Mouse (Mus musculus): ENCODE results near the gene Lrrc75a. TPM values are rescaled to one million over a fixed set of nuclear protein-coding genes. Genes with fewer than 3 reads are reported as not detected.
A peak's percentile ranks its signal among the peaks of the same experiment; 100 is the strongest.
"Not testable (repeated sequence)": the region's sequence is repeated elsewhere in the genome, so short reads cannot be mapped to it uniquely, and the experiment has no call there.

Lrrc75a gene
- total RNA-seq (2021), result 1 to 10 TPM; 8.5 to 8.7 TPM
- long read RNA-seq, transcript Lrrc75a-201 (4 exons, 1,984 nt), result major isoform, 8 of 12 reads
- long read RNA-seq, partial matches to known transcripts, result 0 of 12 reads
- long read RNA-seq, other reads (novel, unspliced or antisense), result 4 of 12 reads

DNA sequence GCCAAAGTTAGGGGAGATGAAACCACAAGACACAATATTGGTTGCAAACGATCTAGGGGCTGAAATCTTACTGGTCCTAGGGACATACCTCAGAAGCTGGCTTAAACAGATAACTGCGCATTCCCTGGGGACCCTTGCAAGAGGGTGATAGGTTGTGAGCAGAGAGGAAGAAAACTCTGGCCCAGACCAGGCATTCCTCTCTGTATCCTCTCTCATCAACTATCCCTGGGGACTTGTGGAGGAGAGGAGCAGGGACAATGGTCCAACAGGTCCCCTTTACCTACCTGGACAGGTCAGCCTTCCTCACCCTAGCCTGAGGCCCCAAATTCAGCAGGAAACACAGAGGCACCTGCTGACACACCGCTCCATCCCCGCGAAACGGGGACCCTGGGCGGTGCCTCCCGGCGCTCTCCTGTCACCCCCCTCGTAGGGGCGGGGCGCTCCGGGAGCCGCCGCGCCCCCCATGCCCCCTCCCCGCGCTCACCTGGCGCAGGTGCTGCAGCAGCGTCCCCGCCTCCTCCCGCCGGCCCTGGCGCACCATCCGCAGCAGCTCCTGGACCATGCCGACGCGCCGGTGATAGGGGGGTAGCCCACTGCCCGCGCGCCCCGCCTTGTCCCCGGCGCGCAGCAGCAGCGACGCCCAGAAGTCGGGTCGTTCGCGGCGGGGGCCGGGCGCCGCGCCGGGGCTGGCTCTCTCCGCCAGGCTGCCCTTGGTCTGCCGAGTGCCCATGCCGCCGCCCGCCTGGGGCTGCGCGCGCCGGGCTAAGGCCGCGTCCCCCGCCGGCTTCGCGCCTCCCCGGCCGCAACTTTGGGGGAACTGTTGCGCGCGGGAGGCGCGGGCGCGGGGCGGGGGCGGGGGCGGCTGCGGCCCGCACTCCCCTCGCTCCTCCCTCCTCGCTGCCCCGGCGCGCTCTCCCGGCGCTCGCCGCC is at the start of gene Lrrc75a:
Lrrc75a (minus strand) TSS at position 863 of the 930 bp plus-strand sequence.
- DNase-seq (ENCODE audit: low spot score in 2 of 2), result no peak

DNA sequence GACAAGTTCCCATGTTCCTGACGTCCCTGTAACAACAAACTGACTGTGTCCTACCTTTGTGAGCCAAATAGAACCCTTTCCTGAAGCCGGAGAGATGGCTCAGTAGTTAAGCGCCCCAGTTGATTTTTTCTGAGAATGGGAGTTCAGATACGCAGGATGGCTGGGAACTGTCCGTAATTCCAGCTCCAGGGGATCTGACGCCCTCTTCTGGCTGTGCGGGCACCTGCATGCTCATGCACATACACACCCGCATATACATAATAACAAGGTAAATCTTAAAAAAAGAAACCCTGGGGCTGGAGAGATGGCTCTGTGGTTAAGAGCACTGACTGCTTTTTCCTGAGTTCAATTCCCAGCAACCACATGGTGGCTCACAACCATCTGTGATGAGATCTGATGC is 46.8 kb upstream of the Lrrc75a start:
- DNase-seq (ENCODE audit: low spot score in 2 of 2), result no peak

DNA sequence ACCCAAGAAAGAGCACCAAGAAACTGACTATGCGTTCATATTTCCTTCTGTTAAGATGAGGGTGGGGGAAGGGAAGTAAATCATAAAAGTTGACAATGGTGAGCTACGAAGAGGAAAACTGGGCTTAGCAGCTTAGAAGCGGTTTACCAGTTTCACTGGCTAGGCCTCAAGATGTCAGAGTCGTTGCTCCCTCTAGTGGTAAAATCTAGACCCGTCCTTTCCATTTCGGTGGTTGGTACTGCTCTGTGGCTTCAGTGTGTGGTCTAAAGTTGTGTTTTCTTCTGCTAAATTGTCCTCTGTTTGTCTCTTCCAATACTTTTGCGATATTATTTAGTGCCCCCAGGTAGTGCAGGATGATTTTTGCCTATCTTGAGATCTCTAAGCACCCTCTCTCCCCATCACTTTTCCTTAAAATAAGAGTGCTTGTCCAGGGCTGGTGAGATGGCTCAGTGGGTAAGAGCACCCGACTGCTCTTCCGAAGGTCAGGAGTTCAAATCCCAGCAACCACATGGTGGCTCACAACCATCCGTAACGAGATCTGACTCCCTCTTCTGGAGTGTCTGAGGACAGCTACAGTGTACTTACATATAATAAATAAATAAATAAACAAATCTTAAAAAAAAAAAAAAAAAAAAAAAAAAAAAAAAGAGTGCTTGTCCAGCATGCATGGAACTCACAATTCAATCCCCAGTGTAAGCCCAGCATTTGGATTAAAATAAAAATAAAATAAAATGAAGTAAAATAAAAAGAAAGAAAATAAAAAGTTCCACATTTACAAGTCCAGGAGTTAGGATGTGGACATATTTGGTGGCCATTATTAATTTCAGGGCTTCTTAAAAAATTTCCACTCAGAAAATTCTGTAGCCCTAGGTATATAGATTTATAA is 45.2 kb upstream of the Lrrc75a start:
- peak; percentile 19 to 61 for DNase-seq (ENCODE audit: low spot score in 2 of 2)

DNA sequence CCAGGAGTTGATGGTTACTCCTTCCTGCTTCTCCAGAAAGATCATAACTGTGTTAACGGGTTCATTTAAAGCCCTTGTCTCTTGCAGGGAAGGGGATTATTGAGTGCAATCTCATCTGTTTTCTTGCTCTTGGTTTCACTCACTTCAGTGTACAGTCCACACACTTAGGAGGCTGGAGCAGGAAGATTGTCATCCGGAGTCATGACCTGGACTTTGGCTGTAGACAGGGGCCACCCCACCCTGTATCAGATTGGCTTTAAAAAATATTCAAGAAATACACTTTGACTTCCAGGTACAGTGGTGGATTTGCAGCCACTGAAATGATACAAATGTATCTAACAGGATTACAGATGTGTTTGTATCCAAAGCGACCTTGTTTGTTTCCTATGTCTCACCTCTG is 43.3 kb upstream of the Lrrc75a start:
- no peak for DNase-seq (ENCODE audit: low spot score in 2 of 2)

DNA sequence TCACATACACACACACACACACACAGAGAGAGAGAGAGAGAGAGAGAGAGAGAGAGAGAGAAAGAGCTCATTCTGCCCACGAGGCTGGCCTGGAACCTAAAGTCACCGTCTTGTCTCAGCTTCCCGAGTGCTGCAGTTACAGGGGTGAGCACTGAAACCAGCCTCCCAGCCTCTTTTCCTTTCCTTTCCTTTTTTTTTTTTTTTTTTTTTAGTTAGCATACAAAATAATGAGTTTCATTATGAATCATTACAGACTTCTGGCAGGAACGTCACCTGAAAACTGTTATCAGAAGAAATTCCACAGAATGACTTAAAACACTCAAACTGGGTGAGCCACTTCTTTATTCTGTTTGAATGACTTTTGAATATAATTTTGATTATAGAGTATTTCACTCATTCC is 31.6 kb upstream of the Lrrc75a start:
- DNase-seq (ENCODE audit: low spot score in 2 of 2), result no peak

DNA sequence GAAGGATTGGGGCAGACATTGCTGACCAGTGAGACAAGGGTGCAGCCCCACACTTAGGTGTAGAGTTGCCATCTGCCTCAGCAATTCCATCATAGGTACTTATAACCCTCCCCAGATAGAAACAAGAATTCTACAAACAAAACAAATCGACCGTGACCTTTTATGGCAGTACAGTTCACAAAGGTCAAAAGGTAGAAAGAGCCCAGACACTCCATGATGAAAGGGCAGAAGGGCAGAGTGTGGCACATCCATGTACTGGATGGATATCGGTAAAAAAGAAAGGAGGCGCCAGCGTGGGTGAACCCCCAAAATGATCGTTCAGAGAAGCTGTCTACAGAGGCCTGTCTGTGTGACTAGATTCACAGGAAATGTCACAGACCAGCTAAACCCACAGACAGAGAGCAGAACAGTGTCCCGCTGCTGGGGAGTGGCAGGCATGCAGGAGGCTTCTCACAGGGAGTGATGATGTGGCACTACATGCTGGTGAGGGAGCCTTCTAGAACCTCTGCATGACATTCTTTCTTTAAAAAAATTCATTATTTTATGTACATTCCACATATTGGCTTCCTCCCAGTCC is 30.5 kb upstream of the Lrrc75a start:
- DNase-seq (ENCODE audit: low spot score in 2 of 2), result no peak

DNA sequence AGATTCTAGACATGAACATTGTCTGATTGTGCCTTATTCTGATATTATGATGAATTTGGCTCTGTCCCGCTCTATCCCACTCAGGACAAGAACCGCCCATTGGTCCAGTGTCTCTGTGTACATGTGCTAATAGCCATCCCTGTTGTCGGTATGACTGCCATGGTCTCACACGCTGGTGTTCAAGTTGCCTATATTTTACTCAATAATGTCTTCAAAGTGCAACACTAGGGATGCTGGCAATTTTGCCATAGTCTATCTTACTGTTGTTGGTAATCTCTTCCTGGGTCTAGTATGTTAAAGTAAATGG is 27.9 kb upstream of the Lrrc75a start:
- DNase-seq (ENCODE audit: low spot score in 2 of 2), result no peak

DNA sequence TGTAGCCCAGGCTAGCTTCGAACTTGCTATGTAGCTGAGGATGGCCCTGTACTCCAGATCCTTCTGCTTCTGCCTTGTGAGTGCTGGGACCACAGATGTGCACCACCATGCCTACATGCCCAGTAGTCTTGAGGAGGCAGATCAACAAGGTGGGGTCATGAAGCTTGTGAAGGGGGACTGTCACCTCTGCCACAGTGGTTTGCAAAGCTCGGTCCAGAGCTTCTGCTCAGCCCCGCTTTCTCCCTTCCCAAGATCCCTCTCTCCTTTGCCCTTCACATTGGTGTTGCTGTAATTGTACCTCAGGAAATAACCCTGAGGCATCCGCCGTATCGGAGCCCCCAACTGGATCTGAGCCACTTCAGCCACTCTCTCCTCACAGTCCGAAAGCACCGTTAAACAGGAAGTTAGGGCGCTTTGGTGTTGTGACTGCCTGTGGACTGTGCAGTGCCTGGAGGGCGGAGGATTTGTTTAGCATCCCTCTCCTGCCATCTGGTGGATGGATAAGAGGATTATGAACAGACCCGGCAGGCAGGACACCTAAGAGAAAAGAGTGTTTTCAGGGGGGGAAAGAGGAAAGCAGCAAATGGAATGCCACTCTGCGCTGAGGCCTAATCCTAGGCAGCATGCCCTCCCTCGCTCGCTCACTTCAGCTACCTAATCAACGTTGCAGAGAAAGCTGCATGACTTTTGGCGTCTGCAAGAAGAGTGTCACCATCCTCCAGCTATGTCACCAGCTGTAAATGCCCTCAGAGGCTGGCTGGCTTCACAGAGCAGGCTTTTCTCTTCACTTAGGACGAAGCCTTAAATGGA is 27.4 kb upstream of the Lrrc75a start:
- peak; percentile 51 to 87 for DNase-seq (ENCODE audit: low spot score in 2 of 2)

DNA sequence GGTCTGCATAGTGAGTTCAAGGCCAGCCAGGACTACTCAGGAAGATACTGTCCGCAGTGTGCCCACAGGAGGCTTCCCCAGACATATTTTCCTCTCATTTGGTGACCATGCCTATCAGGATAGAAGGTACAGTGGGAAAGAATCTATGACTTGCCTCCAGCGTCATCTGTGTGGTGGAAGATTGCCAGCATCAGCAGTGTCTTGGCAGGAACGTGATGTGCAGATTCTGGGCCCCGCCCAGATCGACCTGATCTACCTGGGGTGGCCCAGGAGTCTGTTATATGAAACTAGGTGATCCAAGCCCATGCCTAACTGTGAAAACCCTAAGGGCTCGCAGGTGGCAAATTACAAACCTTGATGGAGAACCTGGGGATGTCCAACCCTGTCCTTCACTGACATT is 21.7 kb upstream of the Lrrc75a start:
- DNase-seq (ENCODE audit: low spot score in 2 of 2), result no peak

DNA sequence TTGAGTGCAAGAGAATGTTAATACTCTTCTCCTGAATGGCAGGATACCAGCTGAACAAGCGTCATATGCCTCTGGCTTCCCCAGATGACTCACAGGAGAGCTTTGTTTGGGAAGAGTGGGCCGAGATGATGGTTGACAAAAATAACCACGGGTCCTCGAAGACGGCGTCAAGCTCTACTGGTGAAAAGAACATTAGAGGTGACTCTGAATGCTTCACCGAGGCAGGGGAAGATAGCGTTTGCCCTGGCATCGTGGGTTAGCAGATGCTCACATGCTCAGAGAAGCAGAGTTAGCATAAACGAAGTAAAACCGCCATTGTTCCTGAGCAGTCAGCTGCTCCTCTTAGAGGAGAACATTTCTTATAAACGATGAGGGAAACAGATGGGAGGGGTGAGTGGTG is 21.1 kb upstream of the Lrrc75a start:
- peak; percentile 61 to 73 for DNase-seq (ENCODE audit: low spot score in 2 of 2)

DNA sequence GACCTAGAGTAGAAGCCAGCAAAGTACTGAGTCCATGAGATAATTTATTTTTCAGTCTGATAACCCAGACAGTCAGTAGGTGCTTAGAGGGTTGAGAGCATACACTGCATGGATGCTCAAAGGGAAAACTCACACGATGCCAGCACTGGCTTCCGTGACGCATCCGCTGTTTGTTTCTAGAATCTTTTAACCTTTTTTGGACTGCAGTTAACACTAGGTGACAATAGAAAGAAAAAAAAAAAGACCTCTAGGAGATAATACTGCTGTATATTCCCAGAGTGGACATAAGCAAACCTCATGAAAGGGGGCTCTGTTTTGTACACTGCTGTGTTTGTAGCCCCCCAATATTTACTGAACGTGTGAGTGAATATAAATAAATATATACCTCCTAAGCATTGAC is 20.7 kb upstream of the Lrrc75a start:
- no peak for DNase-seq (ENCODE audit: low spot score in 2 of 2)

DNA sequence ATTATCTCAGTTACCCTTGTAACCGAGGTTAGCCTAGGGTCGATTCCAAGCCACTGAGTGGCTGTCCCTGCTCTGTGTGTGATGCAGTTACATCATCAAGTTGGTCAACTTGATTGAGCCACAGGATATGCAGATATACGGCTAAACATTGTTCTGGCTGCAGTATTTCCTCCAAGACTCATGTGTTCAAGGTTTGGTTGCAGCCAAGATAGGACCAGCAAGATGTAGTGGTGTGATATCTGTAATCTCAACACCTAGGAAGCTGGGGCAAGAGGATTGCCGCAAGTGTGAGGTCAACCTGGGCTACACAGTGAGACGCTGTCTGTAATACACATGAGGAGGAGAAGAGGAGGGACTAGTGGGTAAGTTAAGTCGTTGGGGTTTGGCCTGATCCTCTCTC is 15.9 kb upstream of the Lrrc75a start:
- no peak for DNase-seq (ENCODE audit: low spot score in 2 of 2)

DNA sequence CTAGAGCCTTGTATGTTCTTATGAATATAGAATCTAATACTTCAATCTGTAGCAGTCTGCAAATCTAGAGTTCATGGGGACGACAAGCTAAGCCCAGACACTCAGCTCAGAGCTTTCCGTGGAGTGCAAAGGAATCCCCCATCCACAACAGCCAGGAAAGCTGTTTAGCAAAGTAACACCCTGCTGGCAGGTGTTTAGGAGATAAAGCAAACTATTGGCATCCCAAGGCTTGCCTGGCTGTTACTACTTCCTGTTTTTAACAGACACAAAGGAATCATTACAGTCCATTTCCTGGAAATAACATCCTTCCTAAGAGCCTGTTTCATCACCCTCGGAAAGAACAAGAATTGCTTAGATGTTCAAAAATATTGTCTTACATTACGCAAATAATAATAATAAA is 12.6 kb upstream of the Lrrc75a start:
- no peak for DNase-seq (ENCODE audit: low spot score in 2 of 2)

DNA sequence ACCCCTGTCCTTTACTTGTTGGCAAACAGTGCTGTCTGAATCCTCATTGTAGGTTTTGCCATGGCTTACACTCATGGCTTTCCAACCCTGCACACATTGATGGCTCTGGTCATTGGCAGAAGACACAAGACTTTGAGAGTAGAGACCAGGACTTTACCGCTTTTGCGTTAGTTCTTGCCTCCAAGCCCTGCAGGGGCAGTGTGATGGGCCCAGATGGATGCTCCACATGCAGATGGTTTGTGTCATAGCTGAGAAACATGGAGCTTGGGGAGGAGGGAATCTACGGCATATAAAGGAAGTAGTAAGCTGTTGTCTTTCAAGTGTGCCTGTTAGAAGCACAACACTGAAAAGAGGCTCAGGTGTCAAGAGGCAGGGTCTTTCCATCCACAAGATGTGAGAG is 3.8 kb upstream of the Lrrc75a start:
- DNase-seq (ENCODE audit: low spot score in 2 of 2), result peak in 1 of 2 experiments; percentile 21

DNA sequence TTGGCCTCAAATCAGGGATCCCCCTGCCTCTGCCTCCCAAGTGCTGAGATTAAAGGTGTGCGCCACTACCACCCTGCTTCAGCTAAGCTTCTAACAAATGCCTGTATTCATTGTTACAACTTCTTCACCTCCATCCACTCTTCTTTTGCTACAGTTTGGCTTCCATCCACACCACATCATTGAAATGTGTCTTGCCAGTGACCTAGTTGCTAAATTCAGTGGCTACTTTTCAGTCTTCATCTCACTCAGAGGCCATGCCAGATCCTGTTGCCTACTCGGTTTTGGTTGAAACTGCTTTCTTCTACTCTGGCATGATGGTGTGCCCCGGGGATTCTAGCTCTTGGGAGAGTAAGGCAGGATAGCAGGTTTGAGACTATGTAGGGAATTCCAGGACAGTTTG is 3.2 kb upstream of the Lrrc75a start:
- no peak for DNase-seq (ENCODE audit: low spot score in 2 of 2)

DNA sequence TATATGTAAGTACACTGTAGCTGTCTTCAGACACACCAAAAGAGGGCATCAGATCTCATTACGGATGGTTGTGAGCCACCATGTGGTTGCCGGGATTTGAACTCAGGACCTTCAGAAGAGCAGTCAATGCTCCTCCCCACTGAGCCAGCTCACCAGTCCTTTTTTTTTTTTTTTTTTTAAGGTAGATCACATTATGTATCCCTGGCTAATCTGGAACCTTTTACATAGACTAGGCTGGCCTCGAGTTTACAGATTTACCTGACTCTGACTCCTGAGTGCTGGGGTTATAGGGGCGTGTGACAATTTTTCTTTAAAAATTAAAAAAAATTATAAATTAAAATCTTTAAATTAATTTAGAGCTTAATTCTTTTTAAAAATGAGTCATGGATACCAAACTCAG is 1.5 kb upstream of the Lrrc75a start:
- not testable (repeated sequence) for DNase-seq (ENCODE audit: low spot score in 2 of 2)

DNA sequence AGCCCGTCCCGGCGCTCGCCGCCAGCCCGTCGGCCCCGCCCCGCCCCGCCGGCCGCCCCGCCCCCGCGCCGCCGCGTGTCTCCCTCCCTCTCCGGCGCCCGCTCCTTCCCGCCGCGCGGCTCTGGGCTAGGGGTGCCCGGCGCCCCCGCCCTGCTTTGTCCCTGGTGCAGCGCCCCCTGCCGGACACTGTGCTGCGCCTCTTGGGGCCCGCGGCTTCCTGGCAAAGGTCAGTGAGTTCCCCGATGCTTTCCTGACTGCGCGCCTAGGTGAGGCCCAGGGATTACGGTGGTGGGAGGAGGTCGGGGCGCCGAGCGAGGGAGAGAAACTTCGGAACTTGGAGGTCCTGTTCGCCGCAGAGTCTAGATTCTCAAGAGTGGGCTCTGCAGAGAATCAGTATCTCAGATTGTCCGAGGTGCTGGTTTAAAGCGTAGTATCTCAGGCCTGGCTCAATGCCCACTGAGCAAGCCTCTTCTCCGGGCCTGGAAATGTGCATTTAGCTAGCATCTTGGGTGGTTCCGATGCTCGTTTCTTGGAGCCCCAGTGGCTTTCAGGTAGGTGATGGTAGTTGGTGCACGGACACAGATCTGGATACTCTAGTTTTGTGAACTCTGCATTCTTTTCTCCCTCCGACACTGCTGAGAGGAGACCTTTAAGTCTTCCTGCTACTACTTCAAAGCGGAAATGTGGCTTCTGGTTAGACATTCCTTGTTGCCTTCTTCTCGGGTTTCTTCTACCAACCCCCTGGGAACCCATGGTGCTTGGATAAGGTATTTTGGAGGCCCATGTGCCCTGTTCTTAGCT is 468 bp upstream of the Lrrc75a start, which contains the start of gene Mmgt2:
Mmgt2 (plus strand) TSS at position 74 of the 801 bp plus-strand sequence.
- peak; percentile 69 to 85 for DNase-seq (ENCODE audit: low spot score in 2 of 2)

DNA sequence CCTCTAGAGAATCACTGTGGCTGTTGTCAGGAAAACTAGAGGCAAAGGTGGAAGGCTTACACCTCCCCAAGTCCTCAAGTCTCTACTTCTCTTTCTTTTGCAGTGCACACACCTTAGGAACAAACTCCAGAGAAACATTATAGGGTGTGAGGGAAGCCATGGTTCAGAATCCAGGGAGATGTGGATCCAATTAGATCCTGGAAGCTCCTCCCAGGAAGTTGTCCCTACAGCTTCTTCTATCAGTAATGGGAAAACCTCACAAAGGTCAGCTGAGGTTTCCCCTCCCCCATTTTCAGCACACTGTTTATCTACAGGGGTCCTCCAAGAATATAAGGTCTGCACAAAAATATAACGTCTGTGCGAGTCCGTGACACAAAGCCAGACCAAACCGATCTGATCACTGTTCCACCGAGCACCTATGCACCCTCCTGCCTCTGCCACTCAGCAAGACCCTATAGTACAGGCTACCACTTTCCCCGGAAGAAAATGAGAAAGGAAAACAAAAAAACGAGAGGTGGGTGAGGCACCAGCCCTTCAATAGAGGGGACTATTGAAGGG is 1.3 kb downstream of the Lrrc75a start:
- DNase-seq (ENCODE audit: low spot score in 2 of 2), result no peak

DNA sequence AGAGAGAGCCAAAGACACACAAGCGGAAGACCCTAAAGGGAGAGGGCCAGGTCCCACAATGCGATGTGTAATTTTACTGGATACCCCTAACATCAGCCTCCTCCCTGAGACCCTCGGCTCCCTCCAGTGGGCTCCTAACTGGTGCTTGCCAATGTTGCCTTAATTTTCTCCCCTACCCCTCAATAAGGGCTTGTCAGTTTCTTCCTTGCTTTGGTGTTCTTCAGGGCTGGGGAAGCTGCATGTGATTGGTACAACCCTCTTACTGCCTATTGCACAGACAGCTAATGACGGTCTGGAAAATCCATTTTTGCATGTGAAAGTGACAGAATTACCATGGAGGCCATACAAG is 1.9 kb downstream of the Lrrc75a start:
- no peak for DNase-seq (ENCODE audit: low spot score in 2 of 2)

Measured in layer of hippocampus, adult 18-20 months (tissue).